Mouse (Mus musculus) limb, embryonic 14.5 days (tissue): Measurements from ENCODE around the gene Cflar. TPM values are rescaled to one million over a fixed set of nuclear protein-coding genes. Genes with fewer than 3 reads are reported as not detected.
"Not testable (repeated sequence)": the region's sequence is repeated elsewhere in the genome, so short reads cannot be mapped to it uniquely, and the experiment has no call there.

ENCODE experiments used
- ATAC-seq: fragments of 200-750 bp; cut with Nextera tagmentation; 2 replicates; pipeline ENCODE4 v1.8.0; 2017; ENCODE audit warnings: low read depth, moderate number of reproducible peaks, moderate TSS enrichment; ENCODE audit not compliant: low FRiP score
- DNase-seq: peaks from one replicate; pipeline ENCODE4 v3.0.0-alpha.2; 2015; ENCODE audit warnings: low spot score
- H3K27ac ChIP-seq: fragments of 300-500 bp; sonication (generic); replicated peaks from 2 replicates; pipeline ENCODE4 v1.5.1; 2014; ENCODE audit warnings: low read depth, mild to moderate bottlenecking, low read length, moderate library complexity, mixed read lengths
- H3K27me3 ChIP-seq: fragments of 300-500 bp; sonication (generic); 2 replicates; pipeline ENCODE4 v1.6.1; 2014; ENCODE audit warnings: low read length, mixed read lengths; ENCODE audit not compliant: control insufficient read depth, insufficient read depth
- H3K36me3 ChIP-seq: fragments of 300-500 bp; sonication (generic); 2 replicates; pipeline ENCODE4 v1.6.1; 2014; ENCODE audit warnings: mild to moderate bottlenecking, low read length, moderate library complexity, mixed read lengths; ENCODE audit not compliant: control insufficient read depth, insufficient read depth
- H3K4me1 ChIP-seq: fragments of 300-500 bp; sonication (generic); 2 replicates; pipeline ENCODE4 v1.6.1; 2014; ENCODE audit warnings: antibody characterized with exemption, low read length, mixed read lengths; ENCODE audit not compliant: control insufficient read depth, insufficient read depth
- H3K4me2 ChIP-seq: fragments of 300-500 bp; sonication (generic); replicated peaks from 2 replicates; pipeline ENCODE4 v1.6.1; 2014; ENCODE audit warnings: low read depth, mild to moderate bottlenecking, low read length, moderate library complexity; ENCODE audit not compliant: severe bottlenecking
- H3K4me3 ChIP-seq: fragments of 300-500 bp; sonication (generic); replicated peaks from 2 replicates; pipeline ENCODE4 v1.5.1; 2014; ENCODE audit warnings: low read length
- H3K9ac ChIP-seq: fragments of 300-500 bp; sonication (generic); 2 replicates; pipeline ENCODE4 v1.6.1; 2014; ENCODE audit warnings: mild to moderate bottlenecking, low read depth, low read length, moderate library complexity; ENCODE audit not compliant: severe bottlenecking
- H3K9me3 ChIP-seq: fragments of 300-500 bp; sonication (generic); 2 replicates; pipeline ENCODE4 v1.6.1; 2016; ENCODE audit warnings: low read length; ENCODE audit not compliant: control insufficient read depth
- POLR2A ChIP-seq: fragments of 200-500 bp; IDR thresholded peaks from 2 replicates; pipeline ENCODE4 v1.8.0; 2012; ENCODE audit warnings: inconsistent platforms, mild to moderate bottlenecking, moderate library complexity, borderline replicate concordance; ENCODE audit not compliant: insufficient read depth, insufficient read length; ENCODE audit errors: extremely low read depth
- WGBS: fragments of 180-500 bp; shearing (Covaris S2); extraction: QIAGEN DNeasy Blood & Tissue Kit; methylation state at CpG from one replicate; pipeline ENCODE4 v1.1.7; 2014; 5-methylcytosine and 5-hydroxymethylcytosine counted together
- polyA plus RNA-seq, 2 experiments: library from polyadenylated mRNA; depleted of rRNA in 1 of 2; stranded (reverse) in 1 of 2; unstranded in 1 of 2; fragments of >200 nt; fragmentation: Nextera tagmentation in 1 of 2; extraction: Ambion mirVana in 1 of 2; gene quantifications; 2 replicates each; pipeline versions ENCODE4 v1.2.1 to v1.2.3; 2012 to 2014

The Cflar gene
- polyA plus RNA-seq, 2 experiments: 28.9 to 37.2 TPM

- no peak for ATAC-seq
- Histone ChIP-seq H3K27ac (no peak overlapping the region), H3K9me3 (no peaks in the 10 kb centered on the region), H3K4me3 (no peak overlapping the region), H3K4me2 (no peak overlapping the region), H3K27me3 (no peaks in the 10 kb centered on the region), H3K4me1 (no peaks in the 10 kb centered on the region), H3K9ac (no peak overlapping the region), H3K36me3 (no peaks in the 10 kb centered on the region)
- 81% methylated on average over 3 of the region's 3 CpGs for WGBS
- TF ChIP-seq POLR2A: no peak
- no peak for DNase-seq
These were observed 36.3 kb upstream of the Cflar start for GRCm38 (mm10) chr1:58675011-58675410.

GRCm38 (mm10) chr1:58677575-58677974 is 33.7 kb upstream of the Cflar start:
- Histone ChIP-seq H3K27me3 (no peaks in the 10 kb centered on the region), H3K36me3 (no peaks in the 10 kb centered on the region), H3K4me1 (no peaks in the 10 kb centered on the region), H3K27ac (no peak overlapping the region), H3K4me2 (no peak overlapping the region), H3K9ac (no peak overlapping the region), H3K9me3 (no peaks in the 10 kb centered on the region), H3K4me3 (no peak overlapping the region)
- TF ChIP-seq POLR2A: no peak
- WGBS: 95% methylated on average over 1 of the region's 1 CpGs
- ATAC-seq (no peak), DNase-seq (peak; percentile 12)

GRCm38 (mm10) chr1:58678412-58678811 is 32.9 kb upstream of the Cflar start:
- H3K36me3 ChIP-seq, DNase-seq, H3K27ac ChIP-seq, ATAC-seq, H3K4me2 ChIP-seq, H3K4me3 ChIP-seq, H3K4me1 ChIP-seq, H3K27me3 ChIP-seq, H3K9me3 ChIP-seq, H3K9ac ChIP-seq: not testable (repeated sequence)
- 78% methylated on average over 5 of the region's 5 CpGs for WGBS

GRCm38 (mm10) chr1:58689426-58689825 is 21.9 kb upstream of the Cflar start:
- Histone ChIP-seq H3K4me1 (no peaks in the 10 kb centered on the region), H3K9ac (no peak overlapping the region), H3K4me3 (no peak overlapping the region), H3K4me2 (no peak overlapping the region), H3K27ac (no peak overlapping the region), H3K27me3 (no peaks in the 10 kb centered on the region), H3K36me3 (no peaks in the 10 kb centered on the region), H3K9me3 (no peaks in the 10 kb centered on the region)
- TF ChIP-seq POLR2A: no peak
- DNase-seq (no peak), ATAC-seq (no peak)
- WGBS: 72% methylated on average over 1 of the region's 1 CpGs

- Histone ChIP-seq H3K9ac (no peak overlapping the region), H3K4me1 (no peaks in the 10 kb centered on the region), H3K27ac (no peak overlapping the region), H3K4me3 (no peak overlapping the region), H3K9me3 (no peaks in the 10 kb centered on the region), H3K4me2 (no peak overlapping the region), H3K27me3 (no peaks in the 10 kb centered on the region), H3K36me3 (no peaks in the 10 kb centered on the region)
- WGBS: 60% methylated on average over 6 of the region's 6 CpGs
- DNase-seq: no peak
- no peak for ATAC-seq
- no peak for TF ChIP-seq POLR2A
These were observed 21.1 kb upstream of the Cflar start for GRCm38 (mm10) chr1:58690006-58690744.

GRCm38 (mm10) chr1:58690834-58691488 is 20.3 kb upstream of the Cflar start:
- H3K4me3 ChIP-seq, H3K27ac ChIP-seq, H3K9me3 ChIP-seq, H3K4me1 ChIP-seq, H3K9ac ChIP-seq, DNase-seq, ATAC-seq, H3K27me3 ChIP-seq, H3K4me2 ChIP-seq, H3K36me3 ChIP-seq: not testable (repeated sequence)
- 67% methylated on average over 2 of the region's 3 CpGs for WGBS

GRCm38 (mm10) chr1:58691718-58692117 is 19.6 kb upstream of the Cflar start:
- not testable (repeated sequence) for H3K9me3 ChIP-seq, H3K27me3 ChIP-seq, ATAC-seq, H3K4me2 ChIP-seq, H3K4me3 ChIP-seq, H3K27ac ChIP-seq, H3K36me3 ChIP-seq, DNase-seq, H3K9ac ChIP-seq, H3K4me1 ChIP-seq
- WGBS: 71% methylated on average over 1 of the region's 1 CpGs
